ENCODE assay signal across 8 mouse cellular contexts in the genomic region with DNA sequence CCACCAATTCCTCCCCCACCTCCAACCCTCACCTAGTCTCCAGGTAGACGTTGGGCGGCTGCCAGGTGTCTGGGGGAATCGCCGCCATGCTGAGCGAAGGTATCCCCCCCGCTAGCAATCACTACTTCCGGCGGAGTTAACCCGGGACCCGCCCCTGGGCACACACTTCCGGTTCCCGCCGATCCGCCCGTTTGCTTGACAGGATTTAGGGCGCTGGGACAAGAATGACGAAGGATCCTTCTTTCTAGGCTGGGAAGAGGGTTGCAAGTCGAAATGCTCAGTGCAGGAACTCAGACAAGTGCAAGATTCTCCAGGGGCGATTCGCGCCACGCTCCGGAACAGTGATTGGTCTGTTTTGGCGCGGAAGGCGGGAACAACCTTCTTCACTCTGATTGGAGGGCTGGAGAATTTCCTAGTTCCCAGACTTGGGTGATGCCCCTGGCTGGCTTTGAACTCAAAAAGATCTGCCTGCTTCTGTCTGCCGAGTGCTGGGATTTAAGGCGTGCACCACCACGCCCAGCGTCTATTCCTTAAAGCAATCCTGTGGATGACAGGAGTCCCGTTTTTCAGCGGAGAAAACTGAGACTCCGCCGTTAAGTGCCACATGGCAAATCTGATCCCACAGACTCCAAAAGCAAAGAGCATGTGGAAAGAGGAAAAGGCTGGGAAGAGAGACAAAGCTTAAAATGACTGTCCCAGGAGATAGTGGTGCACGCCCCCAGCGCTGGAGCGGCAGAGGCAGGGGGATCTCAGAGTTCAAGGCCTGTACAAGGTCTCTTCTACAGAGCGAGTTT. TPM values are rescaled to one million over a fixed set of nuclear protein-coding genes. Genes with fewer than 3 reads are reported as not detected.
DNase-seq lines count a peak whose midpoint lies in the region; ATAC-seq lines count a peak whose summit lies in the region.

Ppil1 (minus strand) TSS at position 347 of the 794 bp plus-strand sequence.

- H3K27ac ChIP-seq in embryonic facial prominence, embryonic 14.5 days (replicated peaks; ENCODE audit: low read depth, low read length): peak within 1 kb of the TSS; percentile 99

- DNase-seq in A20 (ENCODE audit: low read depth, low spot score) (peak; percentile 94), liver (peak; percentile 83)
- peak; percentile 68 to 79 for DNase-seq in adrenal gland, postnatal 4 days (ENCODE audit: low spot score in 2 of 2)
- peak; percentile 92 for DNase-seq in embryonic facial prominence, embryonic 14.5 days (ENCODE audit: low spot score)
- DNase-seq in heart, adult 8-10 months (ENCODE audit: low spot score): peak; percentile 83
- peak; percentile 84 for DNase-seq in kidney, adult 9 months
- DNase-seq in spleen, postnatal 4 days (ENCODE audit: low spot score in 2 of 2): peak; percentile 77 to 90

- peak; percentile 60 for ATAC-seq in embryonic facial prominence, embryonic 14.5 days (ENCODE audit: low read depth)
- ATAC-seq in monocyte, adult 5-6 weeks (replicated peaks; ENCODE audit: insufficient number of reproducible peaks, low FRiP score, low TSS enrichment, poor library complexity, severe bottlenecking): peak; percentile 57

- peaks cover 27% of the 10 kb centered on the region for H3K36me3 ChIP-seq in embryonic facial prominence, embryonic 14.5 days (ENCODE audit: control insufficient read depth, insufficient read depth, low read length)

- H3K27me3 ChIP-seq in embryonic facial prominence, embryonic 14.5 days (replicated peaks; ENCODE audit: control insufficient read depth, insufficient read depth, low read length): no peaks in the 10 kb centered on the region

- H3K4me2 ChIP-seq in embryonic facial prominence, embryonic 14.5 days (ENCODE audit: low read depth, low read length): peak within 1 kb of the TSS; percentile 62

- WGBS in embryonic facial prominence, embryonic 14.5 days: 8% methylated on average over 38 of the region's 38 CpGs

- H3K4me3 ChIP-seq in embryonic facial prominence, embryonic 14.5 days (ENCODE audit: low read depth, low read length): peak within 1 kb of the TSS; percentile 65

- H3K9me3 ChIP-seq in embryonic facial prominence, embryonic 14.5 days (ENCODE audit: control insufficient read depth, low read length): no peaks in the 10 kb centered on the region

- H3K4me1 ChIP-seq in embryonic facial prominence, embryonic 14.5 days (ENCODE audit: control insufficient read depth, insufficient read depth, low read length): peaks cover 13% of the 10 kb centered on the region

- H3K9ac ChIP-seq in embryonic facial prominence, embryonic 14.5 days (ENCODE audit: low read depth, low read length): peak within 1 kb of the TSS; percentile 76

RNA-seq across cellular contexts. Expression of gene Ppil1, which starts in this region (rescaled TPM):
- 10 to 100 TPM; 31.2 to 33.2 TPM for total RNA-seq in adrenal gland, postnatal 4 days (2021)
- polyA plus RNA-seq in embryonic facial prominence, embryonic 14.5 days (2014; fragmentation: Nextera tagmentation; extraction: Ambion mirVana): 108 and 117 TPM in 2 replicates
- 10 to 100 TPM; 36.5 to 43.8 (median 37.3) TPM for total RNA-seq in heart, adult 8-10 months (2022)
- 12.7 to 24.2 TPM (median 17.9 TPM) in 3 replicates for total RNA-seq in monocyte, adult 5-6 weeks (2017)

Comparison
In these comparisons a context has a peak if more than half of its experiments do, and no peak if none do; other contexts are left out.
1. Peak in every context shown above with its lines: DNase-seq, ATAC-seq, H3K4me3 ChIP-seq and H3K27ac ChIP-seq.